Mouse (Mus musculus) CD4-positive naive resting alpha-beta T cell, adult 76 days (primary cell): ENCODE results near the gene Olfr1270. TPM values are rescaled to one million over a fixed set of nuclear protein-coding genes. Genes with fewer than 3 reads are reported as not detected.

Experiments
- total RNA-seq: library from RNA; stranded (reverse); gene quantifications from one replicate; pipeline ENCODE4 v1.2.4, GENCODE M21; 2023

The Olfr1270 gene
- not detected for total RNA-seq

GRCm38 (mm10) chr2:90152991-90153390 lies at the start of gene Olfr1270:
Gene Olfr1270 (minus strand): TSS chr2:90153091.

DNA sequence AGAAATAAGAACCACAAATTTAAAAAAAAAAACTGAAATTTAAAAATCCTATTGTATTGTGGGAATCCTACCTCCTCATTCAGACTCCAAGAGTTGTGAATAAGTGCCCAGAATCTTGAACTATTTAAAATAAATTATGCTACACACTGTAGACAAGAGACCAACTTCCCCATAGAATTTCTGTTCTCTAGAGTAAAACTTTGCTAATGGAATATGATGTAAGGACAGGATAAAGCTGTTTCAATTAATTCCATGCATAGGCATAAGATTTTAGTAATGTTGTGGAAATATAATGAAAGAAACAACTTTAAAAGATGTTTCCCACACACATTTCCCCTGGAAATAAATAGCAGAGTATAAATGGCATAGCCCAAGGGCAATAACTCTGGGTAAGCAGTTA lies 10.7 kb downstream of the Olfr1270 start, which contains the start of gene Olfr32:
Olfr32 (minus strand) TSS at position 101 of the 400 bp plus-strand sequence.

DNA sequence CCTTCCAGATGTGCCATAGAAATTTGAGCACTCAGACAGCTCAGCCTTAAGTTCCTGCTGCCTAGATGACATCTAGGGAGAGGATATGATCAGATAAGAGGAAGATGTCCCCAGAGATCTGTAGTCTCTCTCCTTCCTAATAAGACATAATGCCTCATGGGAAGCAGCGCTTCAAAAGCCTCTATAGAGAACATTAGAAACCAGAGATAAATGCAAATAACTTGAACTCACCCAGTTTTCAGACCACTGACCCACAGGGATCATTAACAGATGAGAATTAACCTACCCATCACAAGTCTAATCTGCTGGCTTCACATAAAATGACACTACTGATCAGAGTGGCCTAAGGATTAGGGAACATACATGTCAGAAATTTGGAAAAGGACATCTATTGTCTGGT lies 31.6 kb downstream of the Olfr1270 start, which contains the start of gene Olfr1269:
Olfr1269 (minus strand) TSS at position 101 of the 400 bp plus-strand sequence.

Other genes starting within 250 kb of the Olfr1270 start
- gene Olfr1258, start 225.8 kb downstream of the Olfr1270 start, total RNA-seq: not detected
- not detected for gene Olfr1259, start 204.4 kb downstream of the Olfr1270 start, total RNA-seq
- not detected for gene Olfr1260, start 178.8 kb downstream of the Olfr1270 start, total RNA-seq
- gene Olfr1261, start 161.9 kb downstream of the Olfr1270 start, total RNA-seq: not detected
- gene Olfr1262, start 152.9 kb downstream of the Olfr1270 start, total RNA-seq: not detected
- not detected for gene Olfr1263, start 141.0 kb downstream of the Olfr1270 start, total RNA-seq
- not detected for gene Olfr1264, start 127.5 kb downstream of the Olfr1270 start, total RNA-seq
- gene Olfr1265, start 117.8 kb downstream of the Olfr1270 start, total RNA-seq: not detected
- gene Olfr140, start 89.5 kb downstream of the Olfr1270 start, total RNA-seq: not detected
- not detected for gene Olfr1269, start 31.7 kb downstream of the Olfr1270 start, total RNA-seq
- gene Olfr32, start 10.8 kb downstream of the Olfr1270 start, total RNA-seq: not detected
- gene Olfr1506, start 71.4 kb upstream of the Olfr1270 start, total RNA-seq: 0.73 TPM
- gene Olfr142, start 104.5 kb upstream of the Olfr1270 start, total RNA-seq: not detected
- not detected for gene Olfr1271, start 117.9 kb upstream of the Olfr1270 start, total RNA-seq
- not detected for gene Olfr1272, start 139.8 kb upstream of the Olfr1270 start, total RNA-seq
- gene Gm13769, start 169.1 kb upstream of the Olfr1270 start, total RNA-seq: not detected
- gene Olfr1274-ps, start 245.6 kb upstream of the Olfr1270 start, total RNA-seq: not detected